Mouse (Mus musculus) layer of hippocampus, postnatal 36 days (tissue): ENCODE measurements at regions not wholly inside any gene's neighbourhood (a gene's known extent, or its start where the extent isn't known, plus 50 kb on each side); places are given as distances from the start of the nearest gene placed in this dataset.

Experiments used
- DNase-seq, 2 experiments: peaks; one replicate each; pipeline ENCODE4 v3.0.0; 2022

DNA sequence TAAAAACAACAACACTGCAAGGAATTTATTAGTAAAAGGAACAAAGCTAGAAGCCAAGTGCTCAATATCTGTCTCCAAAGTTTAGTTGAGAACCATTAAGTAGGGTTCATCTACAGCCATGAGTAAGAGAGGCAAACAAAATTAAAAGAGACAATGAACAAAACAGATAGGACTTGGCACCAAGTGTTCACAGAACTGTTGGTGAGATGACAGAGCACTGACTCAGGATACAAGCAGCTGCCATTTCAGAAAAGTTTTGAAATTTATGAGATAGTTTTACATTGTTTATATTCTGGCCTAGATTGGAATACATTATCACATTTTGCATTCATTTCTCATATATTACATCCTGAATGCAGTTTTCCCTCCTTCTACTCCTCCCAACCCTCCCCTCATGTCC lies 60.4 kb upstream of the Mbnl1 start:
- no peak for DNase-seq

DNA sequence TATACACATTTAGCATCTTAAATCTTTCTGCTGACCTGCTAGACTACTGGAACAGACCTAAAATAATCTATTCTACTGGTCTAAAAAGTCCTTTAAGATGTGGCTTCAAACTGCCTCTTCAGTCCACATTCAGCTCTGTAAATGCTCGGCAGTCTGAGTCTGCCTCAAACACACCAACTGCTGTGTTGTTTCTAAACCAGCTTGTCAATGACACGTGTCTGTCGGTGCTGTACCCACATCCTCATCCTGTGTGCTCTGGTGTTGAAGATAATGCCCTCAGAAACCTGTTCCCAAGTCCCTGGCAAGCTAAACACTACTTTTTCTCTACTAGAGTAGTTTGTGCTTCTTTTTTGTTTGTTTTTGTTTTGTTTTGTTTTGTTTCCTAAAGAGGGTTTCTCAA lies 58.9 kb upstream of the Mbnl1 start:
- DNase-seq, result no peak

DNA sequence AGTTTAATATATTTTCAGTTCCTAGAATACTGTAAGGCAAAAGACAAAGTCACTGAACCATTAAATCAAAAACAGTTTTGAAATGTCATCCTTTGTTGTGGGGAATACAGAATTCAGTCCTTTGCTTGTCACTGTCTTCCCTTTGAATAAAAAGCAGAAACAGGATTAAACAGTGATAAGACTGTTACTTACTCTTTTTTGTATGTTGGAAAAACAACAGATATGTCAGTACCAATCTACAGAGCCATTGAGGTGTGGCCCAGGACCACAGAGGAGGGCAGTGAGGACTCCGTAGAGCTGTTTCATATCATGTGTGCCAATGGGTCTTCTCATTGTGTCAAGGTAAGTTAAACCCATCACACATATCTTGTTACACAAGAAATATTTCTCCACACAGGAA lies 55.6 kb upstream of the Mbnl1 start:
- DNase-seq, result no peak

DNA sequence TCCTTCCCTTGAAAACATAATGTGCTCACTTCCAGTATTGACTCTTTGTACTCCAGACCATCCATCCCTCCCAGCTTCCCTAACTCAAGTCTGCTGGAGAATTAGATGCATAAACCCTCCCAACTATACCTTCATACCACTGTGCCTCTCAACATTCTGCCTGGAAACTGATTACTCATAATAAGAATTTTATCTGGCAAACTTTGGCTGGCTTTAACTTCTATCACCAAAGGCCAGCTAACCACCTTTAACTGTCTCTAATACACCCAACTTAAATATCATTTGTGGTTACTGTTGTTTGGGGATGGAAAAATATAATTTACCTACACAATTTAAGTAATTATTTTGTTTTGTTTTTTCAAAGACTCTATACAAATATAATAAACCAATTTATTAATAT lies 54.0 kb upstream of the Mbnl1 start:
- DNase-seq, result no peak

DNA sequence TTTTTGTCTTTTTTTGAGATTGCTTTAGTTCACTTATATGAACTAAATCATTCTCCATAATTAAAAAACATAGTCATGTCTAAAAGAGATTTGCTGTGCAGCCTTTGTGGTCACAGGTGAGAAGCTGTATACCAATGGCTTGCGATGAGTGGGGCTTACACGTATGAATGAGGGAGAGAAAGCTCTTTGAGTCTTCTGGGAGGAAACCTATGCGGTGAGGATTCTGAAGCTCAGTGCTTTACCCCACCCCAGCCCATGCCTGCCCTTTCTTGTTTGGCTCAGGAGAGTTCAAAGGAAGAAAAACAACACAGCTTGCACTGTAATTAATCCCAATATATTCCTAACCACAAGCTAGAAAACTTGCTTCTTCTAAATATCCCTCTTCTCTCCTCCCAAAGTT lies 53.4 kb upstream of the Mbnl1 start:
- no peak for DNase-seq
